Mouse (Mus musculus) lung, postnatal 0 days (tissue): Measurements from ENCODE around the gene Ddn.

Experiments
- CTCF ChIP-seq: IDR thresholded peaks from 2 replicates; pipeline ENCODE4 v1.5.1; 2016; ENCODE audit warnings: antibody characterized with exemption, mild to moderate bottlenecking
- EP300 ChIP-seq: IDR thresholded peaks from 2 replicates; pipeline ENCODE4 v1.6.1; 2016; ENCODE audit warnings: antibody characterized with exemption, mild to moderate bottlenecking, control low read depth

DNA sequence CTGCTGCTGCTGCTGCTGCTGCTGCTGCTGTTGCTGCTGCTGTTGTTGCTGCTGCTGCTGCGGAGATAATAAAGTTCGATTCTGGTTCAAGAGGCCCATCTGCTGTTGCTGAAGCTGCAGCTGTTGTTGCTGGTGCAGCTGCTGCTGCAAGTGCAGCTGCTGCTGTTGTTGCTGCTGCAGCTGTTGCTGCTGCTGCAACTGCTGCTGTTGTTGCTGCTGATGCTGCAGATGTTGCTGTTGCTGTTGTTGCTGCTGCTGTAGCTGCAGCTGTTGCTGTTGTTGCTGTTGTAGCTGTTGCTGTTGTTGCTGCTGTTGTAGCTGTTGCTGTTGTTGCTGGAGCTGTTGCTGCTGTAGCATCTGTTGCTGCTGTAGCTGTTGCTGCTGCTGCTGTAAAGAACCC is 35.9 kb upstream of the Ddn start:
- TF ChIP-seq EP300, result no peak
- TF ChIP-seq CTCF, result no peak
